Mouse (Mus musculus): ENCODE data around the gene Ccdc174.

Gene Ccdc174

GRCm38 (mm10) chr6:91917716-91918115 is 39.9 kb downstream of the Ccdc174 start:
- DNase-seq (ENCODE audit: low read depth), result no peak

GRCm38 (mm10) chr6:91931231-91931630 is 53.4 kb downstream of the Ccdc174 start:
- no peak for DNase-seq (ENCODE audit: low read depth)

- DNase-seq (ENCODE audit: low read depth), result no peak
Observed at GRCm38 (mm10) chr6:91938491-91938890, 60.6 kb downstream of the Ccdc174 start.

- DNase-seq (ENCODE audit: low read depth), result no peak
Observed at GRCm38 (mm10) chr6:91948426-91948825, 70.6 kb downstream of the Ccdc174 start.

All from fibroblast of lung, adult 2 months (primary cell).